Mouse (Mus musculus): Measurements from ENCODE around the gene Meis2. TPM values are rescaled to one million over a fixed set of nuclear protein-coding genes. Genes with fewer than 3 reads are reported as not detected.

The Meis2 gene
- polyA plus RNA-seq, 1 experiment, result not detected

DNA sequence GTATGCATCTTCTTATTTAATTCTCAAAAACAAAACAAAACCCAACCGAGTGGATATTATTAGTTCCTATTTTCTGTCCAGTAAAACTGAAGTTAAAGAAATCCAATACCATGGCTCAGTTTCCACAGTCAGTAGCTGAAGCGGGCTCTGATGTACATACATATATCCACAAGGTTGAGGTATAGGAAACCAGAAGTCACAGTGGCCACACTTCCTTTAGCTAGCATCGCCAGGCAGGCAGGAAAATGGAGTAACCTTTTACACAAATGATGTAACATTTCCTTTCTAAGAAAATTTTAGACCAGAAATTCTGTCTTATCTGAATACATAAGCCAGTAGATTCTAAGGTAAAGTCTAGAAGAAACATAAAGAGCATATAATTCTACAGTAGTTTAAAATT, 175.6 kb downstream of the Meis2 start:
- no peak for TF ChIP-seq GATA1 (IDR thresholded peaks at IDR 0.05; ENCODE audit: low read length)

- TF ChIP-seq GATA1 (IDR thresholded peaks at IDR 0.05; ENCODE audit: low read length), result no peak
These were observed 176.4 kb downstream of the Meis2 start for GRCm38 (mm10) chr2:115889212-115889611.

GRCm38 (mm10) chr2:115888336-115889077, 177.1 kb downstream of the Meis2 start:
- TF ChIP-seq GATA1 (IDR thresholded peaks at IDR 0.05; ENCODE audit: low read length), result no peak

GRCm38 (mm10) chr2:115887631-115888030, 178.0 kb downstream of the Meis2 start:
- no peak for TF ChIP-seq GATA1 (IDR thresholded peaks at IDR 0.05; ENCODE audit: low read length)

GRCm38 (mm10) chr2:115884184-115884583, 181.5 kb downstream of the Meis2 start:
- no peak for TF ChIP-seq GATA1 (IDR thresholded peaks at IDR 0.05; ENCODE audit: low read length)

GRCm38 (mm10) chr2:115883520-115883919, 182.1 kb downstream of the Meis2 start:
- no peak for TF ChIP-seq GATA1 (IDR thresholded peaks at IDR 0.05; ENCODE audit: low read length)

- TF ChIP-seq GATA1 (IDR thresholded peaks at IDR 0.05; ENCODE audit: low read length), result no peak
These were observed 189.7 kb downstream of the Meis2 start for GRCm38 (mm10) chr2:115875802-115876531.

- TF ChIP-seq GATA1 (IDR thresholded peaks at IDR 0.05; ENCODE audit: low read length), result no peak
These were observed 192.8 kb downstream of the Meis2 start for GRCm38 (mm10) chr2:115872851-115873250.

DNA sequence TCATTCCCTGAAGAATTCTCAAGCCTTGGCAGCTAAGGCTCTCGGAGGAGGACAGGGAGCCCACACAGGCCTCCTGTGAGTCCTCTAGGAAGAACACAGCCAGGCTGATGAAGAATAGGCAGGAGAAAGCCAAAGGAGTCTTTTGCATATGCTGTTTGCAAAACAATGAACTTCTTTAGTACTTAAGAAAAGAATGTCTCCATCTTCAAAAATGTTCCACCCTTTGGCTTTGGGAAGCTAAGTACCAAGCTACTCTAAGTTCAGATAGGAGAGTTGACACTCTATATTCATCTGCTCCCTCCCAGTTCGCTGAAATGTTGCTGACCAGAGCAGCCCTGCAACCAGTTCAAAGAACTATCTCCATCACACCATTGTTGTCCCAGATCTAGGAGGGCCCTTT, 195.7 kb downstream of the Meis2 start:
- TF ChIP-seq GATA1 (IDR thresholded peaks at IDR 0.05; ENCODE audit: low read length), result no peak

DNA sequence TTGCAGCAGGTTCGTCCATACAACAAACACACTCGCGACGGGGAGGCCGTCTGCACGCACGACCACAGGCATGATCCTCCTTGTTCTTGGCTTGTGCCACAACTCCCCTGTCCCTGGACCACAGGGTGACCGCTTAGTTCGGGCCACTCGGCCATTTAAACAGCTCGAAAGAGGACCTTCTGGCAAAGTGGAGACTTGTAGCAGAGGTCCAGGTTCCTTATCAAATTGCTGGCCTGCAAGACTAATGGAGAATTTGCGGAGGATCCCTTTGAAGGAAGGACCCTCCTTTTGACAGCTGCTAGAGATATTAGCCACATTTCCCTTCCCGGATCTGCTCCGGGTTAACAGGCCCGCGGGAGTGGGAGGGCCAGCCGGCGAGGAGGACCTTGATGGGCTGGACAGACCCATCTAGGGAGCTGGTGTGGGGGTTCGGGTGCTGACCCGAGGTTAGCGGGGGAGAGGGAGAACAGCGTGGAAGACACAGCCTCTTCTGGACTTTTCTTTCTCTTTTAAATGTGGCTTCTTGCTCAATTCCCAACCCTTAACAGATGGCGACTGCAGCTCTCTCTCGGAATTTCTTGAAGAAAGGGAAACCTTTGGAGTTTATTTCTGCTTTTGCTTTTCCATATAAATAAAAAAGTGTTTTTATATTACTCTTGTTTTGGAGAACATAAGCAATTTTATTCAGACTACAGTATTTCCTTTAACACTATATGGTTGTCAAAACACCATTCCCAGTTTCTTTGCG, 204.9 kb downstream of the Meis2 start:
- TF ChIP-seq GATA1 (IDR thresholded peaks at IDR 0.05; ENCODE audit: low read length), result no peak

DNA sequence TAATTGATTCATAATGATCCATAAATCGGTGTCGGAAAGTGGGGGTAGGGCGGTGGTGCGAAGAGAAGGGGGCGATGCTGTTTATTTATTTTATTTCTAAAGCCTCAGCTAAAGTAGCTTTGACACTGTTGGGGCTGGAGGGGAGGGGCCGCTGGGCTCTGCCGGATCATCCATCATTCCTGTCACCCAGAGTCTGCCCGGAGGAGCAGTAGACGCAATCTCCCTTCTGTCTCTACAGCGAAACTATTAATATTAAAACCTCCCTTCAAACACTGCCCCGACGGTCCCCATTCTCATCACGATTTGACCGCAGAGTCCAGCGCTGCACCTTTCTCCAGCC, 205.5 kb downstream of the Meis2 start:
- TF ChIP-seq GATA1 (IDR thresholded peaks at IDR 0.05; ENCODE audit: low read length), result no peak

DNA sequence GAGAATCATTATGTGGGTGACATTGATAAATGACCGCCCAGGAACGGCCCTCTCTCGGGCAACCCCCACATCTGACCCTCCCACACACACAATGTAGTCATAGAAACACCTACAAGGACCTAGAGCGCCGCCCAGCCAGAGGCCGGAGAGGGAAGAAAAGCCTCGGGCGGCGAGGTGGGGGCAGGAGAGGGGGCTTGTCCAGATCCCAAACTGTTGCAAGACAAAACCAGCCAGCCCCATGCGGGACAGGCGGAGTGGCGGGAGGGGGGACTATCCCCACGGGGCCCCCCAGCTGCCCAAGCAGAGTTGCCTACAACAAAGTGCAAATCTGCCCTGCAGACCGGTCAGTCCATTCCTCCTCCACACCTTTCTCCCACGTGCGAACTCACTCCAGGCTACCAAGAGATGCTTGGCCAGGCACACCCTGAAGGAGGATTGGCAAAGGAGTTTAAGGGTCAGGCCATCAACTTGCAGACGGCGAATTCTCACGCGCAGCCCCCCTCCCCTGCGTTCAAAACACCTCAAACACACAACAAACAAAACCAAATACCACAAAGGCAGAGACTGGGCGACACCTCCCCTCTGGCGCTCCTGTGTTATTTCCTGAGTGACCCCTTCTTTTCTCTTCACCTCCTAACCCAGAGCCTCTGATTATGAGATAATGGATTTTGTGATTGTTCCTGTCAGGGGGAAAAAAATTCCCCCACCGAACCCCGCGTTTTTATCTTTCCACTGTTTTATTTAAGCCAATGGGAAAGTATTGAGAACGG, 206.1 kb downstream of the Meis2 start:
- no peak for TF ChIP-seq GATA1 (IDR thresholded peaks at IDR 0.05; ENCODE audit: low read length)

- no peak for TF ChIP-seq GATA1 (IDR thresholded peaks at IDR 0.05; ENCODE audit: low read length)
These were observed 206.7 kb downstream of the Meis2 start for GRCm38 (mm10) chr2:115858927-115859326.

GRCm38 (mm10) chr2:115858246-115858645, 207.4 kb downstream of the Meis2 start:
- no peak for TF ChIP-seq GATA1 (IDR thresholded peaks at IDR 0.05; ENCODE audit: low read length)

Measured in G1E-ER4 (cell line).